Mouse (Mus musculus) lung, postnatal 0 days (tissue): ENCODE data around the gene Hmox1. TPM values are rescaled to one million over a fixed set of nuclear protein-coding genes. Genes with fewer than 3 reads are reported as not detected.

ENCODE experiments used
- ATAC-seq: fragments of 200-750 bp; cut with Nextera tagmentation; 2 replicates; pipeline ENCODE4 v1.8.0; 2017; ENCODE audit warnings: moderate library complexity
- DNase-seq: peaks from one replicate; pipeline ENCODE4 v3.0.0-alpha.2; 2016; ENCODE audit warnings: low spot score
- H3K27ac ChIP-seq: fragments of 300-500 bp; sonication (generic); 2 replicates; pipeline ENCODE4 v1.5.1; 2014; ENCODE audit warnings: antibody characterized with exemption, mild to moderate bottlenecking, low read length, mixed read lengths
- H3K27me3 ChIP-seq: fragments of 300-500 bp; sonication (generic); replicated peaks from 2 replicates; pipeline ENCODE4 v1.6.1; 2014; ENCODE audit warnings: low read length, mixed read lengths; ENCODE audit not compliant: insufficient read depth
- H3K36me3 ChIP-seq: fragments of 300-500 bp; sonication (generic); 2 replicates; pipeline ENCODE4 v1.6.1; 2014; ENCODE audit warnings: low read length, mixed read lengths; ENCODE audit not compliant: insufficient read depth
- H3K4me1 ChIP-seq: fragments of 300-500 bp; sonication (generic); 2 replicates; pipeline ENCODE4 v1.6.1; 2014; ENCODE audit warnings: antibody characterized with exemption, low read depth, low read length, mixed read lengths; ENCODE audit not compliant: insufficient read depth
- H3K4me2 ChIP-seq: fragments of 300-500 bp; sonication (generic); replicated peaks from 2 replicates; pipeline ENCODE4 v1.6.1; 2014; ENCODE audit warnings: low read depth, mild to moderate bottlenecking, low read length, moderate library complexity, mixed read lengths
- H3K4me3 ChIP-seq: fragments of 300-500 bp; sonication (generic); 2 replicates; pipeline ENCODE4 v1.5.1; 2014; ENCODE audit warnings: low read depth, low read length
- H3K9ac ChIP-seq: fragments of 300-500 bp; sonication (generic); replicated peaks from 2 replicates; pipeline ENCODE4 v1.6.1; 2014; ENCODE audit warnings: low read depth, mild to moderate bottlenecking
- H3K9me3 ChIP-seq: fragments of 300-500 bp; sonication (generic); 2 replicates; pipeline ENCODE4 v1.6.1; 2016; ENCODE audit warnings: low read length, mixed read lengths
- CTCF ChIP-seq: IDR thresholded peaks from 2 replicates; pipeline ENCODE4 v1.5.1; 2016; ENCODE audit warnings: antibody characterized with exemption, mild to moderate bottlenecking
- EP300 ChIP-seq: IDR thresholded peaks from 2 replicates; pipeline ENCODE4 v1.6.1; 2016; ENCODE audit warnings: antibody characterized with exemption, mild to moderate bottlenecking, control low read depth
- WGBS: fragments of 180-500 bp; shearing (Covaris S2); extraction: QIAGEN DNeasy Blood & Tissue Kit; methylation state at CpG from one replicate; pipeline ENCODE4 v1.1.7; 2014; 5-methylcytosine and 5-hydroxymethylcytosine counted together
- polyA plus RNA-seq: library from polyadenylated mRNA; unstranded; fragments of >200 nt; fragmentation: Nextera tagmentation; extraction: Ambion mirVana; gene quantifications from 2 replicates; pipeline ENCODE4 v1.2.1, GENCODE M21; 2015

Hmox1 gene
- polyA plus RNA-seq, 1 experiment from 2014 or later: 33.6 TPM

GRCm38 (mm10) chr8:75060815-75061214 is 32.6 kb upstream of the Hmox1 start:
- no peak overlapping the region for H3K4me2 ChIP-seq

GRCm38 (mm10) chr8:75063290-75063689 is 30.1 kb upstream of the Hmox1 start:
- Histone ChIP-seq H3K9ac (no peak overlapping the region), H3K4me1 (no peaks in the 10 kb centered on the region), H3K4me3 (no peak overlapping the region), H3K27me3 (no peaks in the 10 kb centered on the region), H3K27ac (no peak overlapping the region), H3K9me3 (no peaks in the 10 kb centered on the region), H3K4me2 (no peak overlapping the region), H3K36me3 (peaks cover 23% of the 10 kb centered on the region)
- TF ChIP-seq CTCF: no peak
- no peak for TF ChIP-seq EP300
- 84% methylated on average over 3 of the region's 3 CpGs for WGBS
- no peak for ATAC-seq
- DNase-seq: no peak

More at GRCm38 (mm10) chr8:75060815-75061214, 32.6 kb upstream of the Hmox1 start:
- Histone ChIP-seq H3K9ac (no peak overlapping the region), H3K27ac (no peak overlapping the region), H3K4me1 (no peaks in the 10 kb centered on the region), H3K4me3 (no peak overlapping the region), H3K9me3 (no peaks in the 10 kb centered on the region), H3K27me3 (no peaks in the 10 kb centered on the region), H3K36me3 (peaks cover 24% of the 10 kb centered on the region)
- ATAC-seq (no peak), DNase-seq (no peak)
- WGBS: 66% methylated on average over 2 of the region's 2 CpGs
- TF ChIP-seq EP300 (no peak), CTCF (no peak)

- 88% methylated on average over 3 of the region's 3 CpGs for WGBS
- no peak for ATAC-seq
- no peak for DNase-seq
- Histone ChIP-seq H3K4me2 (no peak overlapping the region), H3K4me1 (no peaks in the 10 kb centered on the region), H3K27me3 (no peaks in the 10 kb centered on the region), H3K9ac (no peak overlapping the region), H3K9me3 (no peaks in the 10 kb centered on the region), H3K4me3 (no peak overlapping the region), H3K27ac (no peak overlapping the region), H3K36me3 (peaks cover 16% of the 10 kb centered on the region)
- no peak for TF ChIP-seq CTCF
- no peak for TF ChIP-seq EP300
Observed at GRCm38 (mm10) chr8:75064790-75065189, 28.6 kb upstream of the Hmox1 start.

GRCm38 (mm10) chr8:75067287-75067686 is 26.1 kb upstream of the Hmox1 start:
- no peak for ATAC-seq
- H3K36me3 ChIP-seq: peaks cover 13% of the 10 kb centered on the region; the same call in 1 of the 2 replicates
- H3K4me3 ChIP-seq: no peak overlapping the region
- no peaks in the 10 kb centered on the region for H3K4me1 ChIP-seq
- DNase-seq: no peak
- no peak overlapping the region for H3K27ac ChIP-seq
- H3K9me3 ChIP-seq: no peaks in the 10 kb centered on the region
- 58% methylated on average over 6 of the region's 6 CpGs for WGBS
- TF ChIP-seq CTCF (no peak), EP300 (no peak)
- no peaks in the 10 kb centered on the region for H3K27me3 ChIP-seq
- H3K9ac ChIP-seq: no peak overlapping the region
- no peak overlapping the region for H3K4me2 ChIP-seq

GRCm38 (mm10) chr8:75070297-75070696 is 23.1 kb upstream of the Hmox1 start:
- H3K36me3 ChIP-seq: 0 out of 2 replicates have a peak, but pooled peaks cover 1% of the 10 kb centered on the region
- H3K4me1 ChIP-seq: no peaks in the 10 kb centered on the region
- H3K4me2 ChIP-seq: no peak overlapping the region
- no peak for TF ChIP-seq CTCF
- TF ChIP-seq EP300: no peak
- H3K4me3 ChIP-seq: no peak overlapping the region
- H3K9ac ChIP-seq: no peak overlapping the region
- 74% methylated on average over 1 of the region's 1 CpGs for WGBS
- DNase-seq: no peak
- ATAC-seq: no peak
- H3K9me3 ChIP-seq: no peaks in the 10 kb centered on the region
- no peaks in the 10 kb centered on the region for H3K27me3 ChIP-seq
- H3K27ac ChIP-seq: no peak overlapping the region

GRCm38 (mm10) chr8:75071627-75072346 is 21.6 kb upstream of the Hmox1 start:
- DNase-seq (peak; percentile 88), ATAC-seq (peak; percentile 83)
- TF ChIP-seq EP300 (no peak), CTCF (peak; percentile 97)
- no peaks in the 10 kb centered on the region for H3K36me3 ChIP-seq
- WGBS: 25% methylated on average over 4 of the region's 4 CpGs
- no peak overlapping the region for H3K27ac ChIP-seq
- H3K4me2 ChIP-seq: no peak overlapping the region
- H3K9me3 ChIP-seq: no peaks in the 10 kb centered on the region
- H3K9ac ChIP-seq: no peak overlapping the region
- no peak overlapping the region for H3K4me3 ChIP-seq
- no peaks in the 10 kb centered on the region for H3K4me1 ChIP-seq
- no peaks in the 10 kb centered on the region for H3K27me3 ChIP-seq
